Mouse (Mus musculus) kidney, postnatal 0 days (tissue): ENCODE results near the gene Pim3. TPM values are rescaled to one million over a fixed set of nuclear protein-coding genes. Genes with fewer than 3 reads are reported as not detected.

Experiments
- ATAC-seq: fragments of 200-750 bp; cut with Nextera tagmentation; replicated peaks from 2 replicates; pipeline ENCODE4 v1.8.0; 2017; ENCODE audit warnings: low read depth, moderate number of reproducible peaks, moderate TSS enrichment, moderate library complexity; ENCODE audit not compliant: low FRiP score
- DNase-seq: peaks from one replicate; pipeline ENCODE4 v3.0.0-alpha.2; 2016; ENCODE audit warnings: low spot score
- H3K27ac ChIP-seq: fragments of 300-500 bp; sonication (generic); 2 replicates; pipeline ENCODE4 v1.5.1; 2014; ENCODE audit warnings: mild to moderate bottlenecking
- H3K27me3 ChIP-seq: fragments of 300-500 bp; sonication (generic); 2 replicates; pipeline ENCODE4 v1.6.1; 2014; ENCODE audit warnings: low read length, mixed read lengths; ENCODE audit not compliant: insufficient read depth
- H3K36me3 ChIP-seq: fragments of 300-500 bp; sonication (generic); 2 replicates; pipeline ENCODE4 v1.6.1; 2014; ENCODE audit warnings: low read length, mixed read lengths; ENCODE audit not compliant: insufficient read depth
- H3K4me1 ChIP-seq: fragments of 300-500 bp; sonication (generic); replicated peaks from 2 replicates; pipeline ENCODE4 v1.6.1; 2014; ENCODE audit warnings: antibody characterized with exemption, low read length, mixed read lengths; ENCODE audit not compliant: insufficient read depth
- H3K4me2 ChIP-seq: fragments of 300-500 bp; sonication (generic); 2 replicates; pipeline ENCODE4 v1.6.1; 2014; ENCODE audit warnings: mild to moderate bottlenecking, low read length, moderate library complexity, mixed read lengths
- H3K4me3 ChIP-seq: fragments of 300-500 bp; sonication (generic); replicated peaks from 2 replicates; pipeline ENCODE4 v1.5.1; 2014; ENCODE audit warnings: low read depth, low read length
- H3K9ac ChIP-seq: fragments of 300-500 bp; sonication (generic); 2 replicates; pipeline ENCODE4 v1.6.1; 2014; ENCODE audit warnings: low read depth, low read length
- H3K9me3 ChIP-seq: fragments of 300-500 bp; sonication (generic); replicated peaks from 2 replicates; pipeline ENCODE4 v1.6.1; 2016; ENCODE audit warnings: low read length, inconsistent platforms, mixed read lengths
- CTCF ChIP-seq: IDR thresholded peaks from 2 replicates; pipeline ENCODE4 v1.5.1; 2016; ENCODE audit warnings: antibody characterized with exemption, low read depth, mild to moderate bottlenecking, moderate library complexity
- WGBS: fragments of 180-500 bp; shearing (Covaris S2); extraction: QIAGEN DNeasy Blood & Tissue Kit; methylation state at CpG from one replicate; pipeline ENCODE4 v1.1.7; 2014; 5-methylcytosine and 5-hydroxymethylcytosine counted together
- polyA plus RNA-seq: library from polyadenylated mRNA; unstranded; fragments of >200 nt; fragmentation: Nextera tagmentation; extraction: Ambion mirVana; gene quantifications from 2 replicates; pipeline ENCODE4 v1.2.1, GENCODE M21; 2015

Pim3 gene
- polyA plus RNA-seq, 1 experiment from 2014 or later = 88.6 TPM

DNA sequence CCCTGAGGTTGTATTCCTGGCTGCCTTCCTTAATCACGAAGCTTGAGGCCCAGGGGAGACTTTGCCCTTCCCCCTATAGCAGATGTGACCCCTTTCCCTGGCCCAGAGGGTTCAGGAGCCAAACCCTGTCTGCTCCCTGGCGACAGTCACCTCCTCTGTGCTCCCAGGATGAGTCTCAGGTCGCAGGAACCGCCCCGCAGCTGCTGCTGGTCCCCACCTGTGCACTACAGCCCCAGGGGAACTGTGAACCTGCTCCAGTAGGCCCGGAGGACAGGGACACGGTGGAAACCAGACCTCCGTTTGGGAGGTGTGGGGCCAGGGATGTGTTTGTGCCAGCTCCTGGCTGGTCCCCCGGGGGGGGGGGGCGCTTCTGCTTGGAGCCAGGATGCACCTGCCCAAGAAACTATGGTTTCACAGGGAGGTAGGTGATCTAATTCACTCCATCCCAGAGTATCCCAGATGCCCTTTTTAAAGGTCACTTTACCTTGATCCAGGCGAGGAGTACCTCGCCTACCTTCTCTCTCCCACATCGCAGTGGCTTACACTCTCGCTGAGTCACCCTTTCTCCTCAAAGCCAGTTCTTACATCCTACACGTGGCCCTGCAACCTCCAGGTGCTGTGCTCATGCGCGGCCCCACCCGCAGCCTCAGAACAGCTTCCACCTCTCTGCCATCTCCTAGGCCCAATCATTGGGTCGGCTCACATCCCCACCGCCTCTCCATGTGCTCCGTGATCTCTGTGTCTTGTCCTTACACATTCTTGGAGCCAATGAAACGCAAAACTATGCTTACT, 19.5 kb downstream of the Pim3 start:
- Histone ChIP-seq H3K4me1 (no peaks in the 10 kb centered on the region), H3K4me2 (no peak overlapping the region), H3K4me3 (no peak overlapping the region), H3K36me3 (no peaks in the 10 kb centered on the region), H3K9me3 (no peaks in the 10 kb centered on the region), H3K27ac (no peak overlapping the region), H3K9ac (no peak overlapping the region), H3K27me3 (no peaks in the 10 kb centered on the region)
- WGBS = 69% methylated on average over 22 of the region's 22 CpGs
- no peak for DNase-seq
- TF ChIP-seq CTCF = no peak
- no peak for ATAC-seq

DNA sequence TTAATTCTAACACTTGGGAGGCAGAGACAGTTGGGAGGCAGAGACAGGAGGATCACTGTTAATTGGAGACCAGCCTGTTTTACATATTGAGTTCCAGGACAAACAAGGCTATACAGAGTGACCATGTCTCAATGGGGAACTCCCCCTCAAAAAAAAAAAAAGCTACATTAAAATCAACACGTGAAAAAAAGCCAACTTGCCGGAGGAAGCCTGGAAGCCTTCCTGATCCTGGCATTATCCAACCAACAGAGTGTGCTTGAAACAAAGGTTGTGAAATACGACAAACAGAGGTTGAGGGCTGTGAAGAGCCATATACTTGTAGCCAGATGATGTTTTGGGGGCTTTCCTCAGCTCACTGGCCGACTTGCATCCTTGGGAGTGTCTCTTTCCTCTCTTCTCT, 20.9 kb downstream of the Pim3 start:
- no peak overlapping the region for H3K9ac ChIP-seq
- DNase-seq = no peak
- no peak overlapping the region for H3K4me2 ChIP-seq
- ATAC-seq = no peak
- no peak for TF ChIP-seq CTCF
- H3K4me3 ChIP-seq = no peak overlapping the region
- 36% methylated on average over 4 of the region's 4 CpGs for WGBS
- H3K27ac ChIP-seq = no peak overlapping the region
- no peaks in the 10 kb centered on the region for H3K27me3 ChIP-seq
- H3K36me3 ChIP-seq = no peaks in the 10 kb centered on the region
- no peaks in the 10 kb centered on the region for H3K9me3 ChIP-seq
- H3K4me1 ChIP-seq = no peaks in the 10 kb centered on the region

DNA sequence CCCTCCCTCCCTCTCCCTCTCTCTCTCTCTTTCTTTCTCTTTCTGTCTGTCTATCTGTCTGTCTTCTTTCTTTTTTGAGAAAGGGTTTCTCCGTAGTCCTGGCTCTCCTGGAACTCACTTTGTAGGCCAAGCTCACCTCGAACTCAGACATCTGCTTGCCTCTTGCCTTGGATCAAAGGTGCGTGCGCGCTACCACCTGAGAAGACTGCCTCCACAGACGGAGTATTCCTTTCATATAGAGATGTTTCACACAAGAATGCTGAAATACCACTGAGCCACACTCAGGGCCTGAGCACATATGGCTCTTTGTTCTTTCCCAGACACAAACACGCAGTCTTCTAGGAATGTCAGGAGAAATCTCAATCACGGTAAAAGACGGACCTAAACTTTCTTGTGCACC, 21.4 kb downstream of the Pim3 start:
- Histone ChIP-seq H3K4me1 (no peaks in the 10 kb centered on the region), H3K9me3 (no peaks in the 10 kb centered on the region), H3K4me2 (no peak overlapping the region), H3K4me3 (no peak overlapping the region), H3K36me3 (no peaks in the 10 kb centered on the region), H3K27ac (no peak overlapping the region), H3K27me3 (no peaks in the 10 kb centered on the region), H3K9ac (no peak overlapping the region)
- WGBS = 84% methylated on average over 9 of the region's 9 CpGs
- DNase-seq (no peak), ATAC-seq (no peak)
- no peak for TF ChIP-seq CTCF

GRCm38 (mm10) chr15:88885376-88885775, 23.4 kb downstream of the Pim3 start:
- H3K9me3 ChIP-seq = no peaks in the 10 kb centered on the region
- no peaks in the 10 kb centered on the region; the same call in 1 of the 2 replicates for H3K27me3 ChIP-seq
- ATAC-seq = no peak
- no peak overlapping the region for H3K9ac ChIP-seq
- H3K36me3 ChIP-seq = no peaks in the 10 kb centered on the region
- no peak overlapping the region for H3K4me3 ChIP-seq
- H3K4me2 ChIP-seq = no peak overlapping the region
- H3K27ac ChIP-seq = no peak overlapping the region
- H3K4me1 ChIP-seq = peaks cover 2% of the 10 kb centered on the region; the same call in 1 of the 2 replicates
- no peak for DNase-seq
- no peak for TF ChIP-seq CTCF
- 86% methylated on average over 6 of the region's 6 CpGs for WGBS

GRCm38 (mm10) chr15:88889032-88889431, 27.0 kb downstream of the Pim3 start:
- Histone ChIP-seq H3K36me3 (no peaks in the 10 kb centered on the region), H3K9ac (no peak overlapping the region)
- peak; percentile 11 for DNase-seq

DNA sequence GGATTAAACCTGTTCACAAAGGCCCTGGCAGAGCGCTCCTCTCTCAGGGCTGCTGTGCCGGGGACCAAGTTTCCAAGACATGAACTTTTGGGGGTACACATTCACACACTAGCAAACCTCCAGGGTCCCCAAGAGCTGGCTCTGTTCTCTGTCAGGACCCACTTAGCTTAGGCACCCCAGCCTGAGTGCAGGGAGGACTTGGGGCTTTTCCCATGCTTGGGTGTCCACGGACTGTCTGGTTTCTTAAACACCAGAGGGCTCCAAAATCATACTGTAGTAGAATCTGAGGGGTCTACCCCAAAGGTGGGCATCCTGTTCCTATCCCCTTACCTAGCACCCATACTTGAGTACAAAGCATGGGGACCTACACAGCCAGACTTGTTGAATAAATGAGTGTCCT, 28.0 kb downstream of the Pim3 start:
- 90% methylated on average over 3 of the region's 3 CpGs for WGBS
- Histone ChIP-seq H3K36me3 (no peaks in the 10 kb centered on the region), H3K9me3 (no peaks in the 10 kb centered on the region), H3K27ac (no peak overlapping the region), H3K4me3 (no peak overlapping the region), H3K4me2 (peak overlapping the region; percentile 97; the same call in 1 of the 2 replicates), H3K9ac (peak overlapping the region; percentile 51; the same call in 1 of the 2 replicates), H3K4me1 (peaks cover 6% of the 10 kb centered on the region; the same call in 1 of the 2 replicates), H3K27me3 (no peaks in the 10 kb centered on the region; the same call in 1 of the 2 replicates)
- ATAC-seq (no peak), DNase-seq (no peak)
- TF ChIP-seq CTCF = no peak

More at GRCm38 (mm10) chr15:88889032-88889431, 27.0 kb downstream of the Pim3 start:
- no peak for ATAC-seq
- WGBS = 74% methylated on average over 3 of the region's 3 CpGs
- peaks cover 6% of the 10 kb centered on the region; the same call in 1 of the 2 replicates for H3K4me1 ChIP-seq
- H3K27ac ChIP-seq = no peak overlapping the region
- no peaks in the 10 kb centered on the region; the same call in 1 of the 2 replicates for H3K27me3 ChIP-seq
- no peak overlapping the region for H3K4me2 ChIP-seq
- no peaks in the 10 kb centered on the region for H3K9me3 ChIP-seq
- no peak overlapping the region for H3K4me3 ChIP-seq
- no peak for TF ChIP-seq CTCF
